Mouse (Mus musculus) embryo, embryonic 10 days (tissue): ENCODE measurements at regions not wholly inside any gene's neighbourhood (a gene's known extent, or its start where the extent isn't known, plus 50 kb on each side); places are given as distances from the start of the nearest gene placed in this dataset.

Experiments used
- DNase-seq: peaks from one replicate; pipeline ENCODE4 v3.0.0-alpha.2; 2015; ENCODE audit warnings: low spot score

GRCm38 (mm10) chr12:12147088-12147687, 114.8 kb upstream of the Fam49a start:
- no peak for DNase-seq

GRCm38 (mm10) chr12:12147847-12148246, 114.1 kb upstream of the Fam49a start:
- no peak for DNase-seq

- peak; percentile 70 for DNase-seq
Measured at GRCm38 (mm10) chr12:12148659-12149399, 113.1 kb upstream of the Fam49a start.

GRCm38 (mm10) chr12:12164411-12164810, 97.5 kb upstream of the Fam49a start:
- no peak for DNase-seq

GRCm38 (mm10) chr12:12170581-12170980, 91.4 kb upstream of the Fam49a start:
- DNase-seq: no peak

GRCm38 (mm10) chr12:12172087-12172823, 89.7 kb upstream of the Fam49a start:
- no peak for DNase-seq

GRCm38 (mm10) chr12:12176331-12177263, 85.3 kb upstream of the Fam49a start:
- DNase-seq: peak; percentile 92

- peak; percentile 7 for DNase-seq
Measured at GRCm38 (mm10) chr12:12177264-12178043, 84.5 kb upstream of the Fam49a start.

- no peak for DNase-seq
Measured at GRCm38 (mm10) chr12:12178391-12178790, 83.5 kb upstream of the Fam49a start.

GRCm38 (mm10) chr12:12179292-12179865, 82.6 kb upstream of the Fam49a start:
- no peak for DNase-seq

- no peak for DNase-seq
Measured at GRCm38 (mm10) chr12:12180986-12181385, 81.0 kb upstream of the Fam49a start.

GRCm38 (mm10) chr12:12181686-12182085, 80.3 kb upstream of the Fam49a start:
- DNase-seq: no peak

- no peak for DNase-seq
Measured at GRCm38 (mm10) chr12:12186353-12186752, 75.6 kb upstream of the Fam49a start.

- DNase-seq: no peak
Measured at GRCm38 (mm10) chr12:12195066-12195465, 66.9 kb upstream of the Fam49a start.

- DNase-seq: no peak
Measured at GRCm38 (mm10) chr12:12196627-12197026, 65.3 kb upstream of the Fam49a start.

- no peak for DNase-seq
Measured at GRCm38 (mm10) chr12:12208216-12208615, 53.7 kb upstream of the Fam49a start.
